8 mouse cellular contexts compared by ENCODE assay signal in the genomic region with DNA sequence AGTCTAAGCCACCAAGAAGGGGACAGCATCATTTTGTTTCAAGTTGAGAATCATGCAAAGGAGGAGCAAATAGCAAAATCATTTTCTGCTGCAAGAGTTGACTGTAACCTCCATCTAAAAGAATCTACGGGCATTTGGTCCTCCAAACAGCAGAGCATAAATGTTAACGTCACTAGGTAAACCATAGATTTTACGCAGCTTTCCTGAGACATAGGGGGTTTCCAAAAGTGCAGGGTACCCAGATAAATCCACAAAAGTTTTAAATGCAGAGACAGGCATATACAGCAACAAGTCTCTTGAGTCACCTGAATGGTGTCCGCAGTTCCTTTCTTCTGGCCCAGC. TPM values are rescaled to one million over a fixed set of nuclear protein-coding genes. Genes with fewer than 3 reads are reported as not detected.
DNase-seq lines count a peak whose midpoint lies in the region; ATAC-seq and TF ChIP-seq lines count a peak whose summit lies in the region.

No protein-coding gene starts in this region.

- no peak for TF ChIP-seq CTCF in G1E (IDR thresholded peaks at IDR 0.05; ENCODE audit: low read depth, low read length)

- peak overlapping the region; percentile 57 for H3K4me3 ChIP-seq in heart, embryonic 13.5 days
- peak overlapping the region; percentile 75 for H3K4me3 ChIP-seq in G1E (ENCODE audit: low read depth, low read length)
- H3K4me3 ChIP-seq in hindbrain, embryonic 12.5 days = peak overlapping the region; percentile 58

- peaks cover 6% of the 10 kb centered on the region for H3K4me1 ChIP-seq in heart, embryonic 13.5 days
- peaks cover 16% of the 10 kb centered on the region for H3K4me1 ChIP-seq in G1E (ENCODE audit: insufficient read depth, low read depth, low read length)
- H3K4me1 ChIP-seq in hindbrain, embryonic 12.5 days = peaks cover 9% of the 10 kb centered on the region; the same call in 1 of the 2 replicates

- ATAC-seq in heart, embryonic 13.5 days (ENCODE audit: extremely low read depth, insufficient number of reproducible peaks, low FRiP score, low TSS enrichment) = no peak
- peak; percentile 12; the same call in 1 of the 2 replicates for ATAC-seq in G1E (ENCODE audit: extremely low read depth, insufficient number of reproducible peaks, low FRiP score, poor library complexity, severe bottlenecking)
- ATAC-seq in hindbrain, embryonic 12.5 days (ENCODE audit: low FRiP score) = no peak
- ATAC-seq in megakaryocyte-erythroid progenitor cell, adult 5-6 weeks (replicated peaks; ENCODE audit: low FRiP score, low TSS enrichment, poor library complexity, severe bottlenecking) = peak; percentile 43

- H3K27ac ChIP-seq in heart, embryonic 13.5 days (replicated peaks) = peak overlapping the region; percentile 81
- H3K27ac ChIP-seq in hindbrain, embryonic 12.5 days = peak overlapping the region; percentile 89

- H3K36me3 ChIP-seq in heart, embryonic 13.5 days = no peaks in the 10 kb centered on the region
- H3K36me3 ChIP-seq in G1E (replicated peaks) = no peaks in the 10 kb centered on the region
- H3K36me3 ChIP-seq in hindbrain, embryonic 12.5 days = no peaks in the 10 kb centered on the region

- no peaks in the 10 kb centered on the region for H3K27me3 ChIP-seq in heart, embryonic 13.5 days (replicated peaks)
- no peaks in the 10 kb centered on the region for H3K27me3 ChIP-seq in G1E (ENCODE audit: insufficient read depth, low read length)
- no peaks in the 10 kb centered on the region for H3K27me3 ChIP-seq in hindbrain, embryonic 12.5 days

- no peak for DNase-seq in heart, adult 18-20 months
- no peak for DNase-seq in G1E (ENCODE audit: low spot score)
- no peak for DNase-seq in adrenal gland, adult 2 months
- no peak for DNase-seq in cerebellum, adult 8-10 months
- DNase-seq in layer of hippocampus, adult 18-20 months (ENCODE audit: low spot score in 2 of 2) = no peak

- peak overlapping the region; percentile 77 for H3K9ac ChIP-seq in heart, embryonic 13.5 days
- H3K9ac ChIP-seq in hindbrain, embryonic 12.5 days = peak overlapping the region; percentile 62

- 15% methylated on average over 4 of the region's 4 CpGs for WGBS in heart, embryonic 13.5 days
- 24% methylated on average over 4 of the region's 4 CpGs for WGBS in hindbrain, embryonic 12.5 days

- H3K9me3 ChIP-seq in heart, embryonic 13.5 days = no peaks in the 10 kb centered on the region
- H3K9me3 ChIP-seq in G1E (replicated peaks) = no peaks in the 10 kb centered on the region
- no peaks in the 10 kb centered on the region for H3K9me3 ChIP-seq in hindbrain, embryonic 12.5 days (replicated peaks)

- H3K4me2 ChIP-seq in heart, embryonic 13.5 days = peak overlapping the region; percentile 67
- H3K4me2 ChIP-seq in hindbrain, embryonic 12.5 days (replicated peaks) = peak overlapping the region; percentile 48

RNA-seq across cellular contexts. Expression of gene Gpd2, which starts 56.1 kb away (rescaled TPM):
- polyA plus RNA-seq in heart, embryonic 13.5 days (2015; fragmentation: Nextera tagmentation; extraction: Ambion mirVana) = 11.9 and 14.3 TPM in 2 replicates
- 10 to 100 TPM; 15.5 to 32.6 TPM for total RNA-seq in heart, adult 18-20 months (2021)
- 31.7 and 33.3 TPM in 2 replicates for total RNA-seq in G1E (2014; fragmentation: Nextera tagmentation)
- 37.0 and 42.0 TPM in 2 replicates for total RNA-seq in G1E (2017)
- polyA plus RNA-seq in G1E (2012) = 6.1 and 6.2 TPM in 2 replicates
- 17.4 and 18.9 TPM in 2 replicates for polyA plus RNA-seq in hindbrain, embryonic 12.5 days (2016; fragmentation: Nextera tagmentation; extraction: Ambion mirVana)
- 28.9 and 32.5 TPM in 2 replicates for total RNA-seq in megakaryocyte-erythroid progenitor cell, adult 5-6 weeks (2014; fragmentation: Nextera tagmentation)
- 19.1 and 24.6 TPM in 2 replicates for total RNA-seq in megakaryocyte-erythroid progenitor cell, adult 5-6 weeks (2017)
- 100 to 1,000 TPM; 102 to 130 TPM for total RNA-seq in adrenal gland, adult 2 months (2021)
- polyA plus RNA-seq in adrenal gland, adult 2 months (2012; rRNA removed) = 10.2 and 11.7 TPM in 2 replicates
- 100 to 1,000 TPM; 133 to 135 TPM for total RNA-seq in layer of hippocampus, adult 18-20 months (2021)

RNA-seq across cellular contexts. Expression of gene Nr4a2, which starts 57.5 kb away (rescaled TPM):
- 2.3 and 2.6 TPM in 2 replicates for polyA plus RNA-seq in heart, embryonic 13.5 days (2015; fragmentation: Nextera tagmentation; extraction: Ambion mirVana)
- total RNA-seq in heart, adult 18-20 months (2021) = 1 to 10 TPM; 1.7 TPM
- total RNA-seq in G1E (2014; fragmentation: Nextera tagmentation) (12.9 and 13.9 TPM in 2 replicates), G1E (2017) (2.9 and 3.2 TPM in 2 replicates)
- 2.5 and 3.0 TPM in 2 replicates for polyA plus RNA-seq in G1E (2012)
- 21.3 and 28.1 TPM in 2 replicates for polyA plus RNA-seq in hindbrain, embryonic 12.5 days (2016; fragmentation: Nextera tagmentation; extraction: Ambion mirVana)
- 2.1 and 3.7 TPM in 2 replicates for total RNA-seq in megakaryocyte-erythroid progenitor cell, adult 5-6 weeks (2014; fragmentation: Nextera tagmentation)
- total RNA-seq in megakaryocyte-erythroid progenitor cell, adult 5-6 weeks (2017) = 5.5 and 7.4 TPM in 2 replicates
- total RNA-seq in adrenal gland, adult 2 months (2021) = 10 to 100 TPM; 21.0 to 21.7 TPM
- polyA plus RNA-seq in adrenal gland, adult 2 months (2012; rRNA removed) = 5.5 and 8.7 TPM in 2 replicates
- total RNA-seq in layer of hippocampus, adult 18-20 months (2021) = 10 to 100 TPM; 71.6 to 74.3 TPM

Comparison
In these comparisons a context has a peak if more than half of its experiments do, and no peak if none do; other contexts are left out.
1. ATAC-seq: peak in G1E (single experiment) and megakaryocyte-erythroid progenitor cell, adult 5-6 weeks (single experiment); none in heart, embryonic 13.5 days (single experiment) and hindbrain, embryonic 12.5 days (single experiment).
2. Peak in every context shown above with its lines, with median percentiles within 50 percentile points of each other: H3K4me3 ChIP-seq.